Mouse (Mus musculus): ENCODE data around the gene Ifrd2. TPM values are rescaled to one million over a fixed set of nuclear protein-coding genes. Genes with fewer than 3 reads are reported as not detected.
A peak's percentile ranks its signal among the peaks of the same experiment; 100 is the strongest.

Ifrd2 gene
- total and polyA plus RNA-seq, 2 experiments: 21.5 to 54.6 TPM

GRCm38 (mm10) chr9:107567702-107568319 is 19.6 kb upstream of the Ifrd2 start, which contains the start of gene Hyal2:
TSS of gene Hyal2 (plus strand) at chr9:107567945.
- peak; percentile 76 for DNase-seq (ENCODE audit: extremely low read depth, low read depth, low spot score)
- Histone ChIP-seq H3K9ac (ENCODE audit: low read depth, low read length) (peak within 1 kb of the TSS; percentile 82), H3K27ac (replicated peaks; ENCODE audit: insufficient read depth, low read depth, low read length) (peak within 1 kb of the TSS; percentile 94), H3K4me1 (ENCODE audit: control insufficient read depth, insufficient read depth, low read length) (peaks cover 41% of the 10 kb centered on the region), H3K4me3 (ENCODE audit: insufficient read depth, low read depth, low read length) (peak within 1 kb of the TSS; percentile 83), H3K36me3 (ENCODE audit: control insufficient read depth, insufficient read depth, low read length) (peaks cover 7% of the 10 kb centered on the region), H3K79me2 (ENCODE audit: control insufficient read depth, insufficient read depth, low read length) (peaks cover 33% of the 10 kb centered on the region; the same call in 1 of the 2 replicates), H3K27me3 (ENCODE audit: control insufficient read depth, insufficient read depth, low read length) (no peaks in the 10 kb centered on the region)
- WGBS: 11% methylated on average over 18 of the region's 18 CpGs
- peak; percentile 69 for TF ChIP-seq POLR2A (IDR thresholded peaks at IDR 0.05; ENCODE audit: extremely low read depth, insufficient read depth, low read length)
- no peak for TF ChIP-seq CTCF (IDR thresholded peaks at IDR 0.05; ENCODE audit: low read depth, low read length)

- Histone ChIP-seq H3K27me3 (ENCODE audit: control insufficient read depth, insufficient read depth, low read length) (no peaks in the 10 kb centered on the region), H3K4me3 (ENCODE audit: insufficient read depth, low read depth, low read length) (peak overlapping the region; percentile 83), H3K79me2 (ENCODE audit: control insufficient read depth, insufficient read depth, low read length) (peaks cover 30% of the 10 kb centered on the region; the same call in 1 of the 2 replicates), H3K27ac (replicated peaks; ENCODE audit: insufficient read depth, low read depth, low read length) (peak overlapping the region; percentile 94), H3K36me3 (ENCODE audit: control insufficient read depth, insufficient read depth, low read length) (peaks cover 7% of the 10 kb centered on the region), H3K4me1 (ENCODE audit: control insufficient read depth, insufficient read depth, low read length) (peaks cover 41% of the 10 kb centered on the region), H3K9ac (ENCODE audit: low read depth, low read length) (peak overlapping the region; percentile 82)
- DNase-seq (ENCODE audit: extremely low read depth, low read depth, low spot score): peak; percentile 91
- no peak for TF ChIP-seq CTCF (IDR thresholded peaks at IDR 0.05; ENCODE audit: low read depth, low read length)
- TF ChIP-seq POLR2A (IDR thresholded peaks at IDR 0.05; ENCODE audit: extremely low read depth, insufficient read depth, low read length): 0 out of 2 replicates have a peak, but pooled peaks have one; percentile 29
- under 1% methylated on average over 41 of the region's 41 CpGs for WGBS
These were observed 18.8 kb upstream of the Ifrd2 start for GRCm38 (mm10) chr9:107568331-107569261.

- peaks cover 35% of the 10 kb centered on the region for H3K4me1 ChIP-seq (ENCODE audit: control insufficient read depth, insufficient read depth, low read length)
- WGBS: under 1% methylated on average over 23 of the region's 23 CpGs
- peak overlapping the region; percentile 94 for H3K27ac ChIP-seq (replicated peaks; ENCODE audit: insufficient read depth, low read depth, low read length)
- TF ChIP-seq CTCF (IDR thresholded peaks at IDR 0.05; ENCODE audit: low read depth, low read length): no peak
- TF ChIP-seq POLR2A (IDR thresholded peaks at IDR 0.05; ENCODE audit: extremely low read depth, insufficient read depth, low read length): no peak
- H3K27me3 ChIP-seq (ENCODE audit: control insufficient read depth, insufficient read depth, low read length): no peaks in the 10 kb centered on the region
- peak overlapping the region; percentile 83 for H3K4me3 ChIP-seq (ENCODE audit: insufficient read depth, low read depth, low read length)
- peaks cover 27% of the 10 kb centered on the region; the same call in 1 of the 2 replicates for H3K79me2 ChIP-seq (ENCODE audit: control insufficient read depth, insufficient read depth, low read length)
- DNase-seq (ENCODE audit: extremely low read depth, low read depth, low spot score): peak; percentile 60
- peaks cover 7% of the 10 kb centered on the region for H3K36me3 ChIP-seq (ENCODE audit: control insufficient read depth, insufficient read depth, low read length)
- H3K9ac ChIP-seq (ENCODE audit: low read depth, low read length): peak overlapping the region; percentile 82
These were observed 18.2 kb upstream of the Ifrd2 start for GRCm38 (mm10) chr9:107569270-107569669.

GRCm38 (mm10) chr9:107570016-107570415 is 17.4 kb upstream of the Ifrd2 start:
- Histone ChIP-seq H3K79me2 (ENCODE audit: control insufficient read depth, insufficient read depth, low read length) (peaks cover 24% of the 10 kb centered on the region; the same call in 1 of the 2 replicates), H3K4me1 (ENCODE audit: control insufficient read depth, insufficient read depth, low read length) (peaks cover 34% of the 10 kb centered on the region), H3K4me3 (ENCODE audit: insufficient read depth, low read depth, low read length) (peak overlapping the region; percentile 83), H3K36me3 (ENCODE audit: control insufficient read depth, insufficient read depth, low read length) (peaks cover 7% of the 10 kb centered on the region), H3K27ac (replicated peaks; ENCODE audit: insufficient read depth, low read depth, low read length) (peak overlapping the region; percentile 94), H3K9ac (ENCODE audit: low read depth, low read length) (peak overlapping the region; percentile 82), H3K27me3 (ENCODE audit: control insufficient read depth, insufficient read depth, low read length) (no peaks in the 10 kb centered on the region)
- no peak for DNase-seq (ENCODE audit: extremely low read depth, low read depth, low spot score)
- 48% methylated on average over 13 of the region's 13 CpGs for WGBS
- TF ChIP-seq CTCF (IDR thresholded peaks at IDR 0.05; ENCODE audit: low read depth, low read length) (no peak), POLR2A (IDR thresholded peaks at IDR 0.05; ENCODE audit: extremely low read depth, insufficient read depth, low read length) (no peak)

- DNase-seq (ENCODE audit: extremely low read depth, low read depth, low spot score): no peak
- no peaks in the 10 kb centered on the region for H3K27me3 ChIP-seq (ENCODE audit: control insufficient read depth, insufficient read depth, low read length)
- H3K36me3 ChIP-seq (ENCODE audit: control insufficient read depth, insufficient read depth, low read length): peaks cover 7% of the 10 kb centered on the region
- peak overlapping the region; percentile 82 for H3K9ac ChIP-seq (ENCODE audit: low read depth, low read length)
- H3K79me2 ChIP-seq (ENCODE audit: control insufficient read depth, insufficient read depth, low read length): peaks cover 24% of the 10 kb centered on the region; the same call in 1 of the 2 replicates
- H3K4me3 ChIP-seq (ENCODE audit: insufficient read depth, low read depth, low read length): peak overlapping the region; percentile 83
- no peak for TF ChIP-seq POLR2A (IDR thresholded peaks at IDR 0.05; ENCODE audit: extremely low read depth, insufficient read depth, low read length)
- no peak for TF ChIP-seq CTCF (IDR thresholded peaks at IDR 0.05; ENCODE audit: low read depth, low read length)
- peak overlapping the region; percentile 94 for H3K27ac ChIP-seq (replicated peaks; ENCODE audit: insufficient read depth, low read depth, low read length)
- H3K4me1 ChIP-seq (ENCODE audit: control insufficient read depth, insufficient read depth, low read length): peaks cover 38% of the 10 kb centered on the region
- WGBS: 61% methylated on average over 21 of the region's 21 CpGs
These were observed 16.6 kb upstream of the Ifrd2 start for GRCm38 (mm10) chr9:107570845-107571244.

Measured in liver, adult 2 months (tissue).